Mouse (Mus musculus) heart, postnatal 25 days (tissue): ENCODE measurements around the gene Cdkn2aip. TPM values are rescaled to one million over a fixed set of nuclear protein-coding genes. Genes with fewer than 3 reads are reported as not detected.

Experiments used
- DNase-seq: peaks from one replicate; pipeline ENCODE4 v3.0.0; 2022; ENCODE audit warnings: low spot score
- intact Hi-C: fragments of 180-260 bp; cut with DNase I; formaldehyde crosslinking; loops from one replicate; pipeline ENCODE4 v1.15.1; 2025
- total RNA-seq, 2 experiments: library from RNA; stranded (reverse); gene quantifications; 2 replicates each; pipeline ENCODE4 v1.2.3; 2021

Gene Cdkn2aip
- total RNA-seq = 10 to 100 TPM in 1 of 2 experiments, 1 to 10 TPM in 1; 9.0 to 11.0 TPM

- intact Hi-C loops = loop anchor here (2.0 to 5.0 kb wide), 2 partner anchors 39 to 182 kb away; partner anchors contain the start of genes Ing2, Rwdd4a and Trappc11
- DNase-seq = peak; percentile 92
Observed at GRCm38 (mm10) chr8:47713761-47714745, at the start of gene Cdkn2aip. TSS of gene Cdkn2aip (minus strand) at chr8:47713932.

GRCm38 (mm10) chr8:47763194-47763593 is 49.5 kb upstream of the Cdkn2aip start:
- DNase-seq = no peak
- intact Hi-C loops = no loop called here

- intact Hi-C loops = no loop called here
- DNase-seq = no peak
Observed at GRCm38 (mm10) chr8:47760685-47761084, 47.0 kb upstream of the Cdkn2aip start.

- intact Hi-C loops = no loop called here
- no peak for DNase-seq
Observed at GRCm38 (mm10) chr8:47760186-47760585, 46.5 kb upstream of the Cdkn2aip start.

- intact Hi-C loops = no loop called here
- DNase-seq = no peak
Observed at GRCm38 (mm10) chr8:47753121-47753520, 39.4 kb upstream of the Cdkn2aip start.

- intact Hi-C loops = no loop called here
Observed at GRCm38 (mm10) chr8:47750096-47750495, 36.4 kb upstream of the Cdkn2aip start.

GRCm38 (mm10) chr8:47749491-47749890 is 35.8 kb upstream of the Cdkn2aip start:
- intact Hi-C loops = no loop called here

More at GRCm38 (mm10) chr8:47750096-47750495, 36.4 kb upstream of the Cdkn2aip start:
- DNase-seq = no peak

GRCm38 (mm10) chr8:47746304-47746703 is 32.6 kb upstream of the Cdkn2aip start:
- DNase-seq = no peak

More at GRCm38 (mm10) chr8:47749491-47749890, 35.8 kb upstream of the Cdkn2aip start:
- DNase-seq = no peak

GRCm38 (mm10) chr8:47745848-47746247 is 32.1 kb upstream of the Cdkn2aip start:
- intact Hi-C loops = no loop called here
- no peak for DNase-seq

More at GRCm38 (mm10) chr8:47746304-47746703, 32.6 kb upstream of the Cdkn2aip start:
- intact Hi-C loops = no loop called here

GRCm38 (mm10) chr8:47744803-47745202 is 31.1 kb upstream of the Cdkn2aip start:
- intact Hi-C loops = loop anchor here (5.0 kb wide), 2 partner anchors 82 to 272 kb away; no protein-coding TSS in a partner anchor

GRCm38 (mm10) chr8:47743419-47743818 is 29.7 kb upstream of the Cdkn2aip start:
- intact Hi-C loops = loop anchor here (2.0 to 5.0 kb wide), 3 partner anchors 84 to 274 kb away; no protein-coding TSS in a partner anchor
- peak; percentile 61 for DNase-seq

More at GRCm38 (mm10) chr8:47744803-47745202, 31.1 kb upstream of the Cdkn2aip start:
- no peak for DNase-seq

GRCm38 (mm10) chr8:47742992-47743391 is 29.3 kb upstream of the Cdkn2aip start:
- DNase-seq = no peak
- intact Hi-C loops = loop anchor here (2.0 to 5.0 kb wide), 3 partner anchors 84 to 274 kb away; no protein-coding TSS in a partner anchor

- intact Hi-C loops = loop anchor here (2.0 to 5.0 kb wide), 3 partner anchors 85 to 275 kb away; no protein-coding TSS in a partner anchor
Observed at GRCm38 (mm10) chr8:47742372-47742771, 28.6 kb upstream of the Cdkn2aip start.

GRCm38 (mm10) chr8:47737120-47737519 is 23.4 kb upstream of the Cdkn2aip start:
- intact Hi-C loops = no loop called here
- DNase-seq = no peak

More at GRCm38 (mm10) chr8:47742372-47742771, 28.6 kb upstream of the Cdkn2aip start:
- DNase-seq = no peak

GRCm38 (mm10) chr8:47729324-47729723 is 15.6 kb upstream of the Cdkn2aip start:
- intact Hi-C loops = no loop called here

GRCm38 (mm10) chr8:47726945-47727344 is 13.2 kb upstream of the Cdkn2aip start:
- intact Hi-C loops = no loop called here
- no peak for DNase-seq

More at GRCm38 (mm10) chr8:47729324-47729723, 15.6 kb upstream of the Cdkn2aip start:
- no peak for DNase-seq

- intact Hi-C loops = no loop called here
- DNase-seq = no peak
Observed at GRCm38 (mm10) chr8:47721609-47722008, 7.9 kb upstream of the Cdkn2aip start.

- intact Hi-C loops = no loop called here
Observed at GRCm38 (mm10) chr8:47718641-47719040, 4.9 kb upstream of the Cdkn2aip start.

GRCm38 (mm10) chr8:47713171-47713663 is 515 bp downstream of the Cdkn2aip start:
- intact Hi-C loops = loop anchor here (2.0 to 5.0 kb wide), 2 partner anchors 38 to 181 kb away; partner anchors contain the start of genes Ing2, Rwdd4a and Trappc11

More at GRCm38 (mm10) chr8:47718641-47719040, 4.9 kb upstream of the Cdkn2aip start:
- DNase-seq = no peak

GRCm38 (mm10) chr8:47708106-47708505 is 5.6 kb downstream of the Cdkn2aip start:
- DNase-seq = no peak
- intact Hi-C loops = no loop called here

More at GRCm38 (mm10) chr8:47713171-47713663, 515 bp downstream of the Cdkn2aip start:
- no peak for DNase-seq
